Mouse (Mus musculus) lung, postnatal 36 days (tissue): ENCODE data around the gene Cer1.

Experiments used
- DNase-seq: peaks from one replicate; pipeline ENCODE4 v3.0.0; 2022; ENCODE audit warnings: mixed read lengths

The Cer1 gene

DNA sequence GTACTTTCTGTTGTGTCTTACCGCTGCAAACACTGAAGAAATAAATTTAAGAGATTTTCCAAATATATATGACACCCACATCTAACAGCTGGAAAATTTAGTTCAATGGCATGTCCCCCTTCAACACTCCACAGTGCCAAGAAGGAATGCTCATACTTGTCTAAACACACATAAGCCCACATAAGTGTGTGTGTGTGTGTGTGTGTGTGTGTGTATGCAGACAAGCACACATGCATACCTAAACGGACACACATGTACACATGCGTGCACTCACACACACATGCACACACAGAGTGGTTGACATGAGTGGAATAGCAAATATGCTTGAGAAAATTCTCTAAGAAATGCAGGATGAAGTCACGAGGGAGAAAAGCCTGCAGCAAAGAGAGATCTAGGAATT lies 12.4 kb downstream of the Cer1 start:
- DNase-seq = no peak

DNA sequence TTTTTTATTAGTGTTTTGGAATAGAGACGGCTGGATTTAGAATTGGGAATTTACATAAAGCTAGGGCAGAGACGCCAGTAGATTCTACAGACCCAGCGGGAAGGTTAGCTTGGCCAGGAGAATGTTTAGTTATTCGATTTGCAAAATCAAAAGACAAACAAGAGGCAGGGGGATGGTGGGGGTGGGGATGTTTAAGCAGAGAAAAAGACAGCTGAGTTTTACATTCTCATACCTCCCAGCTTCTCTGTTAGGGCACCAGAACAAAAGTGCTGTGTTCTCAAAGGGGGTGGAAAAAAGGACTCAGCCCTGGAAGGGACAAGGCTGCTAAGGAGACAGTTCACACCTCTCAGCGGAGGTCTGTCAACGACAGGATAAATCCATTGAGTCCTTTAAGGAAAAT lies 12.8 kb downstream of the Cer1 start:
- DNase-seq = no peak

DNA sequence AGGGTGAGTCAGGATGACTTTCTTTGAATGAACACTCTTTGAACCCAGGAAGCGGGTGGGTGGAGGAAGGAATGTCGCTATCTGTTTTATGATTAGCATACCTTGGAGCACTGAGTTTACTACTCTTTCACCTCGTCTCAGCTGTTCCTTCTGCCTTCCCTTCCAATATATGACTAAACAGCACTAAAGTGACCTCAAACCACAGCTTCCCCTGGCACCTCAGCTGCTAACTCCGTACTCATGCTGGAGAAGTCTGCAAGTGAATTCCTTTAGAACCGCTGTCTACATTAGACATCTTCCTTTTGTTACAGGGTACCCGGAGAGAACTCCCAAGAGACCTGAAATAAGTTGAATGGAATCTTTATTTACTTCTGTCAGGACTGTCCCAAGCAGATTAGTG lies 14.0 kb downstream of the Cer1 start:
- DNase-seq = peak; percentile 7

DNA sequence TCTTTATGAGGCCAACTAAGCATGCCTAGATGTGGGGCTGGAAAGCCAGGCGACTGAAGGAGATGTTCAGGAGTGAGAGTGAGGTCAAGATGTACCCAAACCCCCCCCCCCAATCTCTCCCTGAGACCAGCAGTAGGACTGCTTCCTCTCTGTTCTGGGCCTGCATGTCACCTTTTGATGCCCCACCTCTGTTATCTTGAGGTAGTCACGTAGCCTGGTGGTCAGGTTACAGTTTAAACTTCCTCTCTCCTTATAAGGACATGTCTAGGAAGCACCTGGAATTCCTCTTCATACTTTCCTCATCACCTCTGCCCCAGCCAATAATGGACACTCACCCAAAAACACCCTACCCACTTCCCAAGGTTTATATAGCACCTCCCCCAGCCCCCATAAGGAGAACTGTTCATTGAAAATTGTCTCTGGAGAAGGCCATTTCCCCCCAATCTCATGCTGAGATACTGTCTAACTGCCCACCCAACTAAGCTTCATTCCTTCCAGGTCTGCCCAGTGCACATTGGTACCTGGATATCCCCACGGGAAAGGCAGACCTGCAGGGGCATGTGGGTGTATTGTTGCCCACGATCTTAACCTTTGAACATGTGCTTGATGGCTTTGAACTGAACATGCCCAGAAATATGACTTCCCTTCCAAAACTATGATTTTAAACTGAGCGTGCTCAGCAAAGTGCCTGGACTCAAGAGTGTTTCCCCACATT lies 17.1 kb downstream of the Cer1 start:
- no peak for DNase-seq

DNA sequence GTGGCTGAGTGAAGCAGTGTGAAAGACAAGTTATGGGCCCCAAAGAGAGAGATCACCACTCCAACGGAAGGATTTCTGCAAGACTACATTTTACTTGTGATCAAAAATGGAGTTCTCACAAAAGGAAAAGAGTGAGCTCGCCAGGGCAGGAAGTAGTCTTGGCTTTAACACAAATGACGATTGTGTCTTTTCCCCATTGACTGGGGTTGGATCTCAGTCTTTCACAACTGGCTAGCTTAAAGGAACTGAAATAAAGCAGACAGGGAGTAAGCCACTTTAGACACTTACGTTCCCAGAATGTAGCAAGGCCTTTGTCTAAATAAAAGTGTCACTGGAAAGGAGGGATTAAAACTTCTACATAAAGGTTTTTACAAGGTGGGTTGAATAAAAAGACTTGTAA lies 17.8 kb downstream of the Cer1 start:
- peak; percentile 3 for DNase-seq

DNA sequence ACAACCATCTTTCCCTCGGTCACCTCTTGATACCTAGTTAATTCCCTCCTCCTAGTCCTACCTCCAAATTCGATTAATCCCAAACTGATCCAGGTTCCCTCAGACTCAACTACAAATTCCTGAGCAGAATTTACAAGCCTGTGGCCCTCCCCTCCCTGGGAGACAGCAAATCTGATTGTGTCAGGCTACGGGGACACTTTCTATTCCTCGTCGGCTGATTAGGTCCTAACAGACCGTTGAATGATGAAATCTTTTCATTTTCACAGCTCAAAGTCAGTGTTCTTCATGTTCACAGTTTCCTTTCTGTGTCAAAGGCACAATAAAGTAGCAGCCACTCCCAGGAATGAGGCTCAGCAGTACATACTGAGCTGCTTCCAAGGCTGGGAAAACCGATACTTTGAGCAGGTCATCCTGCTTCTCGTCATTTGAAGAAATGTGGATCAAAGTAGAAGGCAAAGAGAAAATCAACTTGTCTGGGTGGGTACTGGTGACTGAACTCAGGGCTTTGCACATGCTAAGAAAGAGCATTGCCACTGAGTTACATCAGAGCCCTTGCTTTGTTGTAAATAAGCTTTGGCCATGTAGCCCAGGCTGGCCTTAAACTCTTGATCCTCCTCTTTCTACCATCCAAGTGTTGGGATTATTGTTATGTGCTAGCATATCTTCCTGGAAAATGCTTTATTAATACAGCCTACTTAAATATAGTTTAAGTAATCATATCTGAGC lies 19.8 kb downstream of the Cer1 start:
- DNase-seq = no peak

DNA sequence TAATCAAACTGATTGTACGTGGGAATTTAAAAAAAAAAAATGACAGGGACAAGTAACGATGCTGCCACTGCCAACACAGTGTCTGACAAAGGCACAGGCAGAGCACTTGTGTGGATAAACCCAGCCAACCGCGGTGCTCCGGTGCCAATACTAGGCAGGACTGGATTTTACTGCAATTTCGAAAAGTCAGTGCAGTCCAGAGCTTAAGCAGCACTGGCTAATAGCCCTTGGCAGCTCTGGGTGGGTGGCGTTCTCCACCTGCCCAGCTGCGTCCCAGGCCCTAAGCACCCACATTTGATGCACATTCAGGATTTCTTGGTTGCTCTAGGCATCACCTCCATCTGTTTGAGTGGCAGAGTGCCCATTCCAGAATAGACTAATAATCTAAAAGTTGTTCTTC lies 21.6 kb downstream of the Cer1 start:
- no peak for DNase-seq

DNA sequence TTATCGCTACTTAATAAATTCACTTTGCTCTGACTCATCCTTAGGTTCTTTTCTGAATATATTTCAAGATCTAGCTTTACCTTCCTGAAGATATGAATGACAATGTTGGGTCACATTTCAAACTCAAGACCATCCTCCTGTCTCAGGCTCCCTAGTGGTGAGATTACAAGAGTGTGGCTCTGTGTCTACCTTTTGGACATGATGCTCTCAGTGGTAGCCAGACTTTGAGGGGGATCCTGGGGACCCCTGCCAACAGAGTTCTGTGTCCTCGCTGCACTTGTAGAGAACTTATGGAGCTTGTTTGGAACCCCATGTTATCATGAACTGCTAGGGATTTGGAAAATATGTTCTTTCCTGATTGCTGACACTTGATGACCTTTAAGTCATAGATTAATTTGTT lies 23.5 kb downstream of the Cer1 start:
- no peak for DNase-seq

DNA sequence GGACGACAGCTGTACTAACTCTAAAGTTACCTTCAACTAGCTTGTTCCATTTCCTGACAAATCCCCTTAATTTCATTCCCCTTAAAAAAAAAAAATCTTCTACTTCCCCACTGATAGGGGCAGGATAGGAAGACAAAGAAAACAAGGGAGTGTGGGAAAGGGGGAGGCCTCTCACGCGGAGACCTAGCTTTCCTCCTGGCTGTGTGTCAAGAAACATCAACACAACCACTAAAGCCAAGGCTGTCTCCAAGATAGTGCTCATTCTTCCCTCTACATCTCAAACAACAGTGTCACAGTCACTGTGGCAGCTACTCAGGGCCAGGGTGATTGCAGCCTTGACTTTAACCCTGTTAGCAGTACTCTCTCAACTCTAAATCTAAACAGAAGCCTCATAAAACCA lies 24.4 kb downstream of the Cer1 start:
- DNase-seq = no peak

DNA sequence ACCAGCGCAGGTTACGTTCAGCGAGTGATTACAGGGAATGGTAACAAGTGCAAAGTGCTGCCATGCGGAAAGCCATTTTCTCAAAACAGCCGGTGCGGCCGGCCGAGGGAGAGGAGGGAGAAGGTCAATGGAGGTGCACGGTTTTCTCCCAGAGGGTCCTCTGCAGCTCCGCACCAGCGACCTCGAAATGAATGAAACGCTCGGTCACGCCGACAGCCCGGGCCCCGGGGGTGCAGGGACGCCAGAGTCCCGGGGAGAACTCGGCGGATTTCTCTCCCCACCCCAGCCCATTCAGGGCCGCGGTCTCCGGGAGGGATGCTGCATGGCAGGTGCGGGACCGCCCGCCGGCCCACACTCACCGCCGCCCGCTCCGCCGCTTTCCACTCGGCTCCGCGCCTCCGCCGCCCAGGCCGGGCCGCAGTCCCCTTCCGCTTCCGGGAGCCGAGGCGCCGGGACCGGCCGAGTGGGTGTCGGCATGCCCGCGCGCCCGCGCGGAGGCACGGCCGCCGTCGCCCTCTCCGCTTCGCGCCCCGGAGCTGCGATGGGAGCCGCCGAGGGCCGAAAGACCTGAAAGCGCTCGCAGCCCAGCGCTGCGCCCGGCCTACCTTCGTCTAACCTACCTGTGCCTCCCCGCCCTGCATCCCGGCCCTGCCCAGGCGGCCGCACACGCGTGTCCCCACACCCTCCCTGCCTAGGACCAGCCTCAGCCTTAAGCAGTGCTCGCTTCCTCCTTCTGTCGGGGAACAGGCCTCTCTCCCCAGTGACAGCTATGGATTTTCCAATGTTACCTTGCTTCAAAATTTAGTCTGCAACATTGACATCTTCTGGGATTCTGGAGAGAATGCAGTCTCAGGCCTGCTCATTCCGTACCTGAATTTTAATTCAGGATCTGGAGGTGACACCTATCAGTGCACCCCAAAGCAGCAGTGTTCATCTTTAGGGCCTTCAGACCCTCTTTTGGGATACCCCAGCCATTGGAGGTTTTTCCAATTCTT lies 25.5 kb downstream of the Cer1 start, which contains the start of gene Zdhhc21:
Gene Zdhhc21 (minus strand): TSS at position 828 of the 995 bp plus-strand sequence.
- DNase-seq = peak; percentile 78

DNA sequence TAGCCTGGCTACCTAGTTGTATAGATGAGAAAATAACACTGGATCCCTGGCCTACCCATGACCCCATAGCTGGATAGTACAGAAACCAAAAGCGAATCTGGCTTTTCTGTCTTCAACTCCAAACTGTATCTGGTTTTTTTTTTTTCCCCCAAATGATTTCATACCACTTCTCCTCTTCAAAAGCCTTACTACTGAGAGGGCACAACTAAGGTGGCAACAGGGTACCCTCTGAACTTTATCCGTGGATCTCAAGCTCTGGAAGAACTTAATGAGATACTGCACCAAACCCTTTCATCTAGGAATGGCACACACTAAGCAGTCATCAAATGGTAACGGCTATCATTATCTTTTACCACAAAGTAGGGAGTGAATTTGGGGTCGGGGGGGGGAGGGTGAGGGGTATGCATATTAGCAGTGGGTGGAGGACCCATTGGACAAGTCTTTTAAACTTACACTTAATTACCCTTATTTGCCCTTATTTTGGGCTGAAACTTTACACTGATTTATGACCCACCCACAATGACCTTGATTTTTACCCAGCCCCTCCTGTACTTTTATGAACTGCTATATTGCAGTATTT lies 26.4 kb downstream of the Cer1 start:
- DNase-seq = no peak

DNA sequence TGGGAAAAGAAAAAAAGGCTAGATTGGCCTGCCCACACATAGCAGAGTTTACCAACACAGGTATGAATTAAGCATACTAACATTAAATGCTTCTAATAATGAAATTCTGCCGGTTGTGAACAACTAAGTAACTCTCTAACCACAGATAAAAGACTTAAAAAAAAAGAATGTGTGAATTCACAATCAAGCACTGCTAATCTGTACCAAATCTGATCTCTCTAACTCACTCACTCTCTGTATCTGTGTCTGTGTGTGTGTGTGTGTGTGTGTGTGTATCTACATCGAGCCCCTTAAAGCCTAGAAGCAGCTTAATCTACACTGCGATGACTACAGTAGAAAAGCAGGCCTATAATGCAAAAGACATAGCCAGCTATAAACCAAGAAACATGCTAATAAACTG lies 28.0 kb downstream of the Cer1 start:
- DNase-seq = no peak

DNA sequence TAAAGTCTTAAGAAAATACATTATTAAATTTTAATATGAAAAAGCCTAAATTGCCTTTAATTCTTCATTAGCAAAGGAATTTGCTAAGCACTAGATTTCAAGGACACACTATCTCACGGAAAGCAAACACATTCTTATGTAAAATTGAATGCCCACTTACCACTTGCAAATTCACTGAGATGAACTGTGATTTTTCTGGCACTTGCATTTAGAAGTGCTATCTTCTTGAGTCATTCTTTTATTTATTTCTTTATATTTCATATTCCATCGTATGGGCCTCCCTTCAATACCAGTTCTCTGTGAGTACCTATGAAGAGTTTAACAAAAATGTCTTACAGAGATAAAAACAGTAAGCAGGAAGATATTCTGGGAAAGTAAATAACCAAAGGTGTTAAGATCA lies 31.1 kb downstream of the Cer1 start:
- no peak for DNase-seq

DNA sequence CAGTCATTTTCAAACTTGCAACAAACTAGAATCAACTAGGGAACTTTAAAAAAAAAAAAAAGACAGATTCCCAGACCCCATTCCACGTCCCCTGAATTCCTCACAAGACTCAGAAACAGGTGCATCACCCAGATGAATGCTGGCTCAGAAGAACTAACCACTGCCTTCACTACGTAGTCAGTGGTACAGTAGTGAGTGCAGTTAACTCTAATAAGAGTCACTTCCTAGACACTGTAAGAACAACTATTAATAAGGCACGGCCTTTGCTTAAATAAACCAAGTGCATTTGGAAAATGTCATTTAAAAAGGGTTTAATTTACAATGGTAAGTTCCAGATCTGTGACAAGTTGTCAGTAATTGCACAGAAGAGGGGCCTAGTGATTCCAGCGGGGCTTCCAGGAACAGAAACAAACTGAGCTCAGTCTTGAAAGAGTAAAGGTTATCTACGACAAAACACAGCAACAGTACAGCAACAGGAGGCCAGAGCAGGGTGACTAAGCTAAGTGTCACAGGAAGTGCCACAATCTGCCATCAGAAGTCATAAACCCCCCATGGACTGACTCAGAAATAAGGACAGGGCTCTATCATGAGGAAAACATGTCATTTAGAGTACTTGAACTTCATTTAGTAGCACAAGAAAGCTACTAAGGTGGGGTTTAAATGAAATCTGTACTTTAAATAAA lies 36.3 kb downstream of the Cer1 start:
- no peak for DNase-seq

DNA sequence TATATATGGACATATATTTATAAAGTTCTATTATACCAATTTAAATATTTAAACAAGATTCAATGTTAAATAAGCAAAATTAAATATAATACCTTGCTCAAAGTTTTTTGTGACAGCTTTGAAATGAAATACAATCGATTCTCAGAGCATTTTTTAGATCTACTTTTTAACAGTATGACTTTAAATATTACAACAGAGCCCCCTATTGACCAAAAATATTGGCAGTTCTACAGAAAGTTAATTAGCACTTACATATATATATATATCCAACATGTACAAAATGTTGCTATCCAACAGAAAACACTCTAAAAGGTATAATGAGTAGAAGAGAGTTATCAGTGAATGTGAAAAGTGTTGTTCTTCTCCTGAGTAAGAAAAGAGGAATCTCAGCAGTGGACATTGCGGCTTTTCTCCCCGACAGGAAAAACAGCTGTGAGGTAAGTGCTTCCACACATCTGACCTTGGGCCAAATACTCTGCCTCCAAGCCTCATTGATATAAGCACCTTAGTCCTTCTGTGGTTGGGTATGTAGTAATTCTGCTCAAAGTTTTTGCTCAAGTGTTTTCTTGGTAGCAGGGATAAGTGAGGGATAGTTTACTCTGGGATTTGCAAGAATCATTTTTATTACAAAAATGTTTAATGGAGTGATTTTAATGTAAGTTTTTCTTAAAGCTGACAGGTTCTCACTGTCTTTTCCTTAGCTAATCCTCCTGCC lies 47.3 kb downstream of the Cer1 start:
- peak; percentile 26 for DNase-seq
